Mouse (Mus musculus): ENCODE data around the gene Cgrrf1. TPM values are rescaled to one million over a fixed set of nuclear protein-coding genes. Genes with fewer than 3 reads are reported as not detected.

Cgrrf1 gene
- total RNA-seq, 1 experiment, result 6.6 TPM

GRCm38 (mm10) chr14:46823996-46824395, 7.9 kb upstream of the Cgrrf1 start:
- Histone ChIP-seq H3K36me3 (ENCODE audit: control insufficient read depth, insufficient read depth, low read length, poor library complexity, severe bottlenecking) (no peaks in the 10 kb centered on the region), H3K27ac (ENCODE audit: insufficient read depth, low read depth, low read length, poor library complexity, severe bottlenecking) (no peak overlapping the region), H3K4me3 (ENCODE audit: insufficient read depth in 1 of 2, low read depth in 1 of 2, low read length in 2 of 2, poor library complexity in 1 of 2, severe bottlenecking in 1 of 2) (no peak overlapping the region), H3K9me3 (ENCODE audit: control insufficient read depth, insufficient read depth, low read depth, low read length) (peaks cover 10% of the 10 kb centered on the region), H3K9ac (ENCODE audit: insufficient read depth, low read depth, low read length, poor library complexity, severe bottlenecking) (no peak overlapping the region), H3K4me1 (ENCODE audit: control insufficient read depth in 2 of 2, insufficient read depth in 2 of 2, low read length in 2 of 2, poor library complexity in 1 of 2) (peaks cover 0 to 6% of the 10 kb centered on the region in 2 experiments; a peak in 1 of 4 replicates)
- DNase-seq (ENCODE audit: low read depth, low spot score), result no peak
- no peak for TF ChIP-seq ZNF384 (IDR thresholded peaks at IDR 0.05; ENCODE audit: low read depth, low read length)
- no peak for TF ChIP-seq HCFC1 (IDR thresholded peaks at IDR 0.05; ENCODE audit: borderline replicate concordance, insufficient read depth, low read length)
- TF ChIP-seq CHD2 (IDR thresholded peaks at IDR 0.05; ENCODE audit: low read depth, low read length), result no peak
- no peak for TF ChIP-seq MAFK (IDR thresholded peaks at IDR 0.05; ENCODE audit: insufficient read depth, low read depth, low read length)
- TF ChIP-seq ZC3H11A (IDR thresholded peaks at IDR 0.05; ENCODE audit: borderline replicate concordance, low read depth, low read length), result no peak
- in situ Hi-C loops (cut with MboI; ENCODE audit: low sequenced_read_pairs in 2 of 2, unreplicated experiment in 2 of 2), result no loop called here

- no peak overlapping the region for H3K9ac ChIP-seq (ENCODE audit: insufficient read depth, low read depth, low read length, poor library complexity, severe bottlenecking)
- no peaks in the 10 kb centered on the region for H3K36me3 ChIP-seq (ENCODE audit: control insufficient read depth, insufficient read depth, low read length, poor library complexity, severe bottlenecking)
- no peak overlapping the region for H3K4me3 ChIP-seq (ENCODE audit: insufficient read depth in 1 of 2, low read depth in 1 of 2, low read length in 2 of 2, poor library complexity in 1 of 2, severe bottlenecking in 1 of 2)
- DNase-seq (ENCODE audit: low read depth, low spot score), result no peak
- H3K4me1 ChIP-seq (ENCODE audit: control insufficient read depth in 2 of 2, insufficient read depth in 2 of 2, low read length in 2 of 2, poor library complexity in 1 of 2), result no peaks in the 10 kb centered on the region
- no peak for TF ChIP-seq ZNF384 (IDR thresholded peaks at IDR 0.05; ENCODE audit: low read depth, low read length)
- no peak for TF ChIP-seq HCFC1 (IDR thresholded peaks at IDR 0.05; ENCODE audit: borderline replicate concordance, insufficient read depth, low read length)
- TF ChIP-seq ZC3H11A (IDR thresholded peaks at IDR 0.05; ENCODE audit: borderline replicate concordance, low read depth, low read length), result no peak
- TF ChIP-seq MAFK (IDR thresholded peaks at IDR 0.05; ENCODE audit: insufficient read depth, low read depth, low read length), result no peak
- TF ChIP-seq CHD2 (IDR thresholded peaks at IDR 0.05; ENCODE audit: low read depth, low read length), result no peak
- no peak overlapping the region for H3K27ac ChIP-seq (ENCODE audit: insufficient read depth, low read depth, low read length, poor library complexity, severe bottlenecking)
- H3K9me3 ChIP-seq (ENCODE audit: control insufficient read depth, insufficient read depth, low read depth, low read length), result peaks cover 10% of the 10 kb centered on the region
- in situ Hi-C loops (cut with MboI; ENCODE audit: low sequenced_read_pairs in 2 of 2, unreplicated experiment in 2 of 2), result no loop called here
These were observed 4.5 kb upstream of the Cgrrf1 start for GRCm38 (mm10) chr14:46827430-46827829.

GRCm38 (mm10) chr14:46831295-46831694, 630 bp upstream of the Cgrrf1 start:
- Histone ChIP-seq H3K4me3 (ENCODE audit: insufficient read depth in 1 of 2, low read depth in 1 of 2, low read length in 2 of 2, poor library complexity in 1 of 2, severe bottlenecking in 1 of 2) (peak overlapping the region; percentile 77 to 82; a peak in 3 of 4 replicates), H3K36me3 (ENCODE audit: control insufficient read depth, insufficient read depth, low read length, poor library complexity, severe bottlenecking) (no peaks in the 10 kb centered on the region), H3K9me3 (ENCODE audit: control insufficient read depth, insufficient read depth, low read depth, low read length) (peaks cover 3% of the 10 kb centered on the region; the same call in 1 of the 2 replicates), H3K27ac (ENCODE audit: insufficient read depth, low read depth, low read length, poor library complexity, severe bottlenecking) (no peak overlapping the region), H3K4me1 (ENCODE audit: control insufficient read depth in 2 of 2, insufficient read depth in 2 of 2, low read length in 2 of 2, poor library complexity in 1 of 2) (no peaks in the 10 kb centered on the region), H3K9ac (ENCODE audit: insufficient read depth, low read depth, low read length, poor library complexity, severe bottlenecking) (peak overlapping the region; percentile 48; the same call in 1 of the 2 replicates)
- no peak for DNase-seq (ENCODE audit: low read depth, low spot score)
- TF ChIP-seq MAFK (IDR thresholded peaks at IDR 0.05; ENCODE audit: insufficient read depth, low read depth, low read length) (no peak), CHD2 (IDR thresholded peaks at IDR 0.05; ENCODE audit: low read depth, low read length) (no peak), ZC3H11A (IDR thresholded peaks at IDR 0.05; ENCODE audit: borderline replicate concordance, low read depth, low read length) (no peak), ZNF384 (IDR thresholded peaks at IDR 0.05; ENCODE audit: low read depth, low read length) (no peak), HCFC1 (IDR thresholded peaks at IDR 0.05; ENCODE audit: borderline replicate concordance, insufficient read depth, low read length) (no peak)
- in situ Hi-C loops (cut with MboI; ENCODE audit: low sequenced_read_pairs in 2 of 2, unreplicated experiment in 2 of 2), result no loop called here

GRCm38 (mm10) chr14:46832354-46833272, 688 bp downstream of the Cgrrf1 start:
- no peak for TF ChIP-seq ZC3H11A (IDR thresholded peaks at IDR 0.05; ENCODE audit: borderline replicate concordance, low read depth, low read length)
- Histone ChIP-seq H3K4me1 (ENCODE audit: control insufficient read depth in 2 of 2, insufficient read depth in 2 of 2, low read length in 2 of 2, poor library complexity in 1 of 2) (no peaks in the 10 kb centered on the region), H3K27ac (ENCODE audit: insufficient read depth, low read depth, low read length, poor library complexity, severe bottlenecking) (no peak overlapping the region), H3K9ac (ENCODE audit: insufficient read depth, low read depth, low read length, poor library complexity, severe bottlenecking) (peak overlapping the region; percentile 76), H3K36me3 (ENCODE audit: control insufficient read depth, insufficient read depth, low read length, poor library complexity, severe bottlenecking) (no peaks in the 10 kb centered on the region), H3K4me3 (ENCODE audit: insufficient read depth in 1 of 2, low read depth in 1 of 2, low read length in 2 of 2, poor library complexity in 1 of 2, severe bottlenecking in 1 of 2) (peak overlapping the region; percentile 77 to 82), H3K9me3 (ENCODE audit: control insufficient read depth, insufficient read depth, low read depth, low read length) (no peaks in the 10 kb centered on the region)
- in situ Hi-C loops (cut with MboI; ENCODE audit: low sequenced_read_pairs in 2 of 2, unreplicated experiment in 2 of 2), result no loop called here
- DNase-seq (ENCODE audit: low read depth, low spot score), result no peak
